Comparison of ENCODE assay signal across 10 mouse cellular contexts in genomic region chr5:121700496-121700895, GRCm38 (mm10). TPM values are rescaled to one million over a fixed set of nuclear protein-coding genes. Genes with fewer than 3 reads are reported as not detected.
DNase-seq lines count a peak whose midpoint lies in the region; ATAC-seq and TF ChIP-seq lines count a peak whose summit lies in the region.
"Had no signal": no experiment of that assay in that cellular context is flagged by ENCODE, and none has a peak within 500 bp of the region (broad histone marks: within the 10 kb centered on the region; RNA-seq: fewer than 3 reads in every experiment).

No protein-coding gene starts in this region.

- peak overlapping the region; percentile 50 for H3K27ac ChIP-seq in heart, embryonic 12.5 days (ENCODE audit: poor library complexity, severe bottlenecking)
- no peak overlapping the region for H3K27ac ChIP-seq in ES-Bruce4 (ENCODE audit: insufficient read depth, low read length)
- H3K27ac ChIP-seq in stomach, embryonic 15.5 days, result 0 out of 2 replicates have a peak overlapping the region, but pooled peaks have one; percentile 6
- no peak overlapping the region for H3K27ac ChIP-seq in hindbrain, embryonic 12.5 days
- H3K27ac ChIP-seq: hindbrain, embryonic 15.5 days had no signal

- TF ChIP-seq CTCF in ES-Bruce4 (IDR thresholded peaks at IDR 0.05; ENCODE audit: low read depth, low read length), result no peak

- TF ChIP-seq EP300 in ES-Bruce4 (IDR thresholded peaks at IDR 0.05; ENCODE audit: insufficient read depth, low read depth, low read length), result no peak

- H3K4me1 ChIP-seq in heart, embryonic 12.5 days (replicated peaks), result peaks cover 29% of the 10 kb centered on the region
- peaks cover 6% of the 10 kb centered on the region for H3K4me1 ChIP-seq in ES-Bruce4 (ENCODE audit: control insufficient read depth, insufficient read depth, low read length)
- H3K4me1 ChIP-seq in stomach, embryonic 15.5 days, result peaks cover 13% of the 10 kb centered on the region; the same call in 1 of the 2 replicates
- H3K4me1 ChIP-seq in hindbrain, embryonic 12.5 days, result peaks cover 8% of the 10 kb centered on the region

- intact Hi-C loops in heart, postnatal 10 days (cut with DNase I), result no loop called here

- peak overlapping the region; percentile 44; the same call in 1 of the 2 replicates for H3K9ac ChIP-seq in heart, embryonic 12.5 days
- peak overlapping the region; percentile 63 for H3K9ac ChIP-seq in ES-Bruce4 (ENCODE audit: low read depth, poor library complexity, severe bottlenecking)
- H3K9ac ChIP-seq in stomach, embryonic 15.5 days, result no peak overlapping the region
- no peak overlapping the region for H3K9ac ChIP-seq in hindbrain, embryonic 12.5 days
- H3K9ac ChIP-seq: hindbrain, embryonic 15.5 days had no signal

- no peaks in the 10 kb centered on the region for H3K9me3 ChIP-seq in heart, embryonic 12.5 days (replicated peaks)
- H3K9me3 ChIP-seq in ES-Bruce4 (replicated peaks; ENCODE audit: control insufficient read depth, insufficient read depth, low read length, poor library complexity, severe bottlenecking), result no peaks in the 10 kb centered on the region
- H3K9me3 ChIP-seq in stomach, embryonic 15.5 days, result no peaks in the 10 kb centered on the region
- H3K9me3 ChIP-seq in hindbrain, embryonic 12.5 days (replicated peaks), result no peaks in the 10 kb centered on the region
- H3K9me3 ChIP-seq: G1E; hindbrain, embryonic 15.5 days had no signal

- peak overlapping the region; percentile 24 for H3K4me3 ChIP-seq in heart, embryonic 12.5 days
- H3K4me3 ChIP-seq in ES-Bruce4 (ENCODE audit: low read depth, low read length), result no peak overlapping the region
- 0 out of 2 replicates have a peak overlapping the region, but pooled peaks have one; percentile 6 for H3K4me3 ChIP-seq in stomach, embryonic 15.5 days (replicated peaks)
- no peak overlapping the region for H3K4me3 ChIP-seq in hindbrain, embryonic 12.5 days
- H3K4me3 ChIP-seq: hindbrain, embryonic 15.5 days had no signal

- H3K36me3 ChIP-seq in heart, embryonic 12.5 days, result no peaks in the 10 kb centered on the region
- H3K36me3 ChIP-seq in ES-Bruce4 (ENCODE audit: control insufficient read depth, insufficient read depth, low read length, poor library complexity, severe bottlenecking), result no peaks in the 10 kb centered on the region
- H3K36me3 ChIP-seq in stomach, embryonic 15.5 days, result no peaks in the 10 kb centered on the region
- no peaks in the 10 kb centered on the region for H3K36me3 ChIP-seq in hindbrain, embryonic 12.5 days
- H3K36me3 ChIP-seq: G1E; hindbrain, embryonic 15.5 days had no signal

- no peaks in the 10 kb centered on the region for H3K27me3 ChIP-seq in heart, embryonic 12.5 days (replicated peaks)
- H3K27me3 ChIP-seq in ES-Bruce4 (ENCODE audit: control insufficient read depth, insufficient read depth, low read length, poor library complexity, severe bottlenecking), result no peaks in the 10 kb centered on the region
- H3K27me3 ChIP-seq in stomach, embryonic 15.5 days (replicated peaks), result no peaks in the 10 kb centered on the region
- no peaks in the 10 kb centered on the region; the same call in 1 of the 2 replicates for H3K27me3 ChIP-seq in hindbrain, embryonic 12.5 days
- H3K27me3 ChIP-seq: hindbrain, embryonic 15.5 days had no signal

- TF ChIP-seq POLR2A in ES-Bruce4 (IDR thresholded peaks at IDR 0.05; ENCODE audit: insufficient read depth, low read length), result no peak

- ATAC-seq in heart, embryonic 12.5 days (ENCODE audit: insufficient number of reproducible peaks, low FRiP score), result no peak
- peak; percentile 8; the same call in 1 of the 2 replicates for ATAC-seq in erythroid progenitor cell, adult 5-6 weeks (replicated peaks; ENCODE audit: low FRiP score, poor library complexity, severe bottlenecking)
- no peak for ATAC-seq in stomach, embryonic 15.5 days (ENCODE audit: insufficient read depth, low FRiP score, low read depth)
- no peak for ATAC-seq in hindbrain, embryonic 12.5 days (ENCODE audit: low FRiP score)

- H3K4me2 ChIP-seq in heart, embryonic 12.5 days, result peak overlapping the region; percentile 60
- peak overlapping the region; percentile 38 for H3K4me2 ChIP-seq in stomach, embryonic 15.5 days
- no peak overlapping the region for H3K4me2 ChIP-seq in hindbrain, embryonic 12.5 days (replicated peaks)
- H3K4me2 ChIP-seq: hindbrain, embryonic 15.5 days had no signal

- no peak for DNase-seq in heart, postnatal 10 days
- DNase-seq in left cerebral cortex, adult 8-10 months (ENCODE audit: low spot score in 2 of 2), result peak; percentile 42 to 81
- DNase-seq in cerebellum, adult 9-11 months, result no peak

- 15% methylated on average over 11 of the region's 11 CpGs for WGBS in heart, embryonic 12.5 days
- 17% methylated on average over 11 of the region's 11 CpGs for WGBS in stomach, embryonic 15.5 days
- WGBS in hindbrain, embryonic 12.5 days, result 32% methylated on average over 11 of the region's 11 CpGs

RNA-seq across cellular contexts. Expression of gene Atxn2, which starts 10.6 kb away (rescaled TPM):
- 82.4 and 83.2 TPM in 2 replicates for polyA plus RNA-seq in heart, embryonic 12.5 days (2016; fragmentation: Nextera tagmentation; extraction: Ambion mirVana)
- 100 to 1,000 TPM; 173 to 177 TPM for total RNA-seq in heart, postnatal 10 days (2021)
- polyA plus RNA-seq in ES-Bruce4 (2011; ENCODE audit: insufficient read depth, insufficient read length, low read depth, missing spikeins), result 269 and 284 TPM in 2 replicates
- total RNA-seq in erythroid progenitor cell, adult 5-6 weeks (2015; ENCODE audit: low replicate concordance), result 171 and 190 TPM in 2 replicates
- total RNA-seq in erythroid progenitor cell, adult 5-6 weeks (2017; ENCODE audit: low replicate concordance), result 170 and 182 TPM in 2 replicates
- 100 to 1,000 TPM; 199 to 223 (median 216) TPM for total RNA-seq in left cerebral cortex, adult 8-10 months (2022)
- 63.4 and 70.5 TPM in 2 replicates for polyA plus RNA-seq in stomach, embryonic 15.5 days (2015; fragmentation: Nextera tagmentation; extraction: Ambion mirVana)
- polyA plus RNA-seq in hindbrain, embryonic 12.5 days (2016; fragmentation: Nextera tagmentation; extraction: Ambion mirVana), result 95.3 and 102 TPM in 2 replicates

RNA-seq across cellular contexts. Expression of gene Brap, which starts 40.1 kb away (rescaled TPM):
- 32.8 and 34.8 TPM in 2 replicates for polyA plus RNA-seq in heart, embryonic 12.5 days (2016; fragmentation: Nextera tagmentation; extraction: Ambion mirVana)
- total RNA-seq in heart, postnatal 10 days (2021), result 10 to 100 TPM; 28.2 to 35.2 TPM
- 31.9 and 34.4 TPM in 2 replicates for polyA plus RNA-seq in ES-Bruce4 (2011; ENCODE audit: insufficient read depth, insufficient read length, low read depth, missing spikeins)
- 24.7 and 26.3 TPM in 2 replicates for total RNA-seq in erythroid progenitor cell, adult 5-6 weeks (2015; ENCODE audit: low replicate concordance)
- total RNA-seq in erythroid progenitor cell, adult 5-6 weeks (2017; ENCODE audit: low replicate concordance), result 35.5 and 64.2 TPM in 2 replicates
- total RNA-seq in left cerebral cortex, adult 8-10 months (2022), result 10 to 100 TPM; 58.0 to 65.2 (median 60.9) TPM
- polyA plus RNA-seq in stomach, embryonic 15.5 days (2015; fragmentation: Nextera tagmentation; extraction: Ambion mirVana), result 37.6 and 38.1 TPM in 2 replicates
- polyA plus RNA-seq in hindbrain, embryonic 12.5 days (2016; fragmentation: Nextera tagmentation; extraction: Ambion mirVana), result 51.5 and 52.8 TPM in 2 replicates

RNA-seq across cellular contexts. Expression of gene Acad10, which starts 40.2 kb away (rescaled TPM):
- polyA plus RNA-seq in heart, embryonic 12.5 days (2016; fragmentation: Nextera tagmentation; extraction: Ambion mirVana), result 1.4 and 1.5 TPM in 2 replicates
- total RNA-seq in heart, postnatal 10 days (2021), result 10 to 100 TPM; 13.7 to 16.0 TPM
- polyA plus RNA-seq in ES-Bruce4 (2011; ENCODE audit: insufficient read depth, insufficient read length, low read depth, missing spikeins), result 5.8 and 9.0 TPM in 2 replicates
- total RNA-seq in erythroid progenitor cell, adult 5-6 weeks (2015; ENCODE audit: low replicate concordance), result not detected in 2 replicates
- 0.26 and 2.1 TPM in 2 replicates for total RNA-seq in erythroid progenitor cell, adult 5-6 weeks (2017; ENCODE audit: low replicate concordance)
- total RNA-seq in left cerebral cortex, adult 8-10 months (2022), result 1 to 10 TPM; 3.9 to 5.6 (median 4.6) TPM
- polyA plus RNA-seq in stomach, embryonic 15.5 days (2015; fragmentation: Nextera tagmentation; extraction: Ambion mirVana), result 3.1 and 3.3 TPM in 2 replicates
- 1.9 TPM in 2 replicates for polyA plus RNA-seq in hindbrain, embryonic 12.5 days (2016; fragmentation: Nextera tagmentation; extraction: Ambion mirVana)

Comparison
In these comparisons a context has a peak if more than half of its experiments do, and no peak if none do; other contexts are left out.
1. H3K27ac ChIP-seq: peak in heart, embryonic 12.5 days (single experiment) and stomach, embryonic 15.5 days (single experiment); none in ES-Bruce4 (single experiment) and hindbrain, embryonic 12.5 days (single experiment).
2. H3K4me3 ChIP-seq: peak in heart, embryonic 12.5 days (single experiment) and stomach, embryonic 15.5 days (single experiment); none in ES-Bruce4 (single experiment) and hindbrain, embryonic 12.5 days (single experiment).
3. H3K9ac ChIP-seq: peak in heart, embryonic 12.5 days (single experiment) and ES-Bruce4 (single experiment); none in stomach, embryonic 15.5 days (single experiment) and hindbrain, embryonic 12.5 days (single experiment).
4. DNase-seq: peak in left cerebral cortex, adult 8-10 months (2 of 2); none in heart, postnatal 10 days (0 of 2) and cerebellum, adult 9-11 months (single experiment).